Mouse (Mus musculus): ENCODE measurements around the gene Csmd2. TPM values are rescaled to one million over a fixed set of nuclear protein-coding genes. Genes with fewer than 3 reads are reported as not detected.

The Csmd2 gene
- polyA plus RNA-seq, 1 experiment from 2014 or later: 0.45 TPM

- Histone ChIP-seq H3K36me3 (ENCODE audit: control insufficient read depth, insufficient read depth, low read length) (no peaks in the 10 kb centered on the region), H3K27me3 (replicated peaks; ENCODE audit: control insufficient read depth, insufficient read depth, low read length) (no peaks in the 10 kb centered on the region), H3K4me2 (ENCODE audit: low read depth, low read length) (no peak overlapping the region), H3K4me3 (ENCODE audit: low read depth, low read length) (no peak overlapping the region), H3K4me1 (ENCODE audit: control insufficient read depth, insufficient read depth, low read length) (no peaks in the 10 kb centered on the region), H3K9ac (ENCODE audit: low read depth, low read length) (no peak overlapping the region), H3K9me3 (ENCODE audit: control insufficient read depth, low read length) (no peaks in the 10 kb centered on the region), H3K27ac (replicated peaks; ENCODE audit: low read depth, low read length) (no peak overlapping the region)
- WGBS: 80% methylated on average over 2 of the region's 2 CpGs
- no peak for ATAC-seq (ENCODE audit: low read depth)
- DNase-seq (ENCODE audit: low spot score): no peak
Measured at GRCm38 (mm10) chr4:128414741-128415140, 427.1 kb downstream of the Csmd2 start.

GRCm38 (mm10) chr4:128419988-128420617 is 432.4 kb downstream of the Csmd2 start:
- Histone ChIP-seq H3K27me3 (replicated peaks; ENCODE audit: control insufficient read depth, insufficient read depth, low read length) (no peaks in the 10 kb centered on the region), H3K36me3 (ENCODE audit: control insufficient read depth, insufficient read depth, low read length) (no peaks in the 10 kb centered on the region), H3K4me1 (ENCODE audit: control insufficient read depth, insufficient read depth, low read length) (no peaks in the 10 kb centered on the region), H3K4me2 (ENCODE audit: low read depth, low read length) (no peak overlapping the region), H3K4me3 (ENCODE audit: low read depth, low read length) (no peak overlapping the region), H3K27ac (replicated peaks; ENCODE audit: low read depth, low read length) (no peak overlapping the region), H3K9ac (ENCODE audit: low read depth, low read length) (no peak overlapping the region), H3K9me3 (ENCODE audit: control insufficient read depth, low read length) (no peaks in the 10 kb centered on the region)
- 80% methylated on average over 7 of the region's 7 CpGs for WGBS
- no peak for ATAC-seq (ENCODE audit: low read depth)
- DNase-seq (ENCODE audit: low spot score): no peak

GRCm38 (mm10) chr4:128422486-128422885 is 434.8 kb downstream of the Csmd2 start:
- Histone ChIP-seq H3K9me3 (ENCODE audit: control insufficient read depth, low read length) (no peaks in the 10 kb centered on the region), H3K27ac (replicated peaks; ENCODE audit: low read depth, low read length) (no peak overlapping the region), H3K36me3 (ENCODE audit: control insufficient read depth, insufficient read depth, low read length) (no peaks in the 10 kb centered on the region), H3K9ac (ENCODE audit: low read depth, low read length) (no peak overlapping the region), H3K4me1 (ENCODE audit: control insufficient read depth, insufficient read depth, low read length) (no peaks in the 10 kb centered on the region), H3K27me3 (replicated peaks; ENCODE audit: control insufficient read depth, insufficient read depth, low read length) (no peaks in the 10 kb centered on the region), H3K4me2 (ENCODE audit: low read depth, low read length) (no peak overlapping the region), H3K4me3 (ENCODE audit: low read depth, low read length) (no peak overlapping the region)
- 49% methylated on average over 4 of the region's 4 CpGs for WGBS
- peak; percentile 51 for DNase-seq (ENCODE audit: low spot score)
- ATAC-seq (ENCODE audit: low read depth): peak; percentile 30; the same call in 1 of the 2 replicates

GRCm38 (mm10) chr4:128425339-128425738 is 437.7 kb downstream of the Csmd2 start:
- H3K27me3 ChIP-seq (replicated peaks; ENCODE audit: control insufficient read depth, insufficient read depth, low read length): no peaks in the 10 kb centered on the region
- no peak overlapping the region for H3K4me3 ChIP-seq (ENCODE audit: low read depth, low read length)
- no peak overlapping the region for H3K4me2 ChIP-seq (ENCODE audit: low read depth, low read length)
- no peaks in the 10 kb centered on the region for H3K9me3 ChIP-seq (ENCODE audit: control insufficient read depth, low read length)
- H3K27ac ChIP-seq (replicated peaks; ENCODE audit: low read depth, low read length): no peak overlapping the region
- H3K9ac ChIP-seq (ENCODE audit: low read depth, low read length): no peak overlapping the region
- H3K4me1 ChIP-seq (ENCODE audit: control insufficient read depth, insufficient read depth, low read length): no peaks in the 10 kb centered on the region
- ATAC-seq (ENCODE audit: low read depth) (no peak), DNase-seq (ENCODE audit: low spot score) (no peak)
- no peaks in the 10 kb centered on the region for H3K36me3 ChIP-seq (ENCODE audit: control insufficient read depth, insufficient read depth, low read length)
- 47% methylated on average over 2 of the region's 2 CpGs for WGBS

GRCm38 (mm10) chr4:128427261-128428030 is 439.8 kb downstream of the Csmd2 start:
- no peak for ATAC-seq (ENCODE audit: low read depth)
- Histone ChIP-seq H3K4me2 (ENCODE audit: low read depth, low read length) (no peak overlapping the region), H3K9me3 (ENCODE audit: control insufficient read depth, low read length) (no peaks in the 10 kb centered on the region), H3K9ac (ENCODE audit: low read depth, low read length) (no peak overlapping the region), H3K27ac (replicated peaks; ENCODE audit: low read depth, low read length) (no peak overlapping the region), H3K27me3 (replicated peaks; ENCODE audit: control insufficient read depth, insufficient read depth, low read length) (no peaks in the 10 kb centered on the region), H3K36me3 (ENCODE audit: control insufficient read depth, insufficient read depth, low read length) (no peaks in the 10 kb centered on the region), H3K4me3 (ENCODE audit: low read depth, low read length) (no peak overlapping the region), H3K4me1 (ENCODE audit: control insufficient read depth, insufficient read depth, low read length) (no peaks in the 10 kb centered on the region)
- DNase-seq (ENCODE audit: low spot score): no peak
- 83% methylated on average over 14 of the region's 14 CpGs for WGBS

GRCm38 (mm10) chr4:128428303-128429107 is 440.8 kb downstream of the Csmd2 start:
- ATAC-seq (ENCODE audit: low read depth) (no peak), DNase-seq (ENCODE audit: low spot score) (no peak)
- WGBS: 77% methylated on average over 18 of the region's 18 CpGs
- Histone ChIP-seq H3K4me2 (ENCODE audit: low read depth, low read length) (no peak overlapping the region), H3K27me3 (replicated peaks; ENCODE audit: control insufficient read depth, insufficient read depth, low read length) (no peaks in the 10 kb centered on the region), H3K4me1 (ENCODE audit: control insufficient read depth, insufficient read depth, low read length) (no peaks in the 10 kb centered on the region), H3K9me3 (ENCODE audit: control insufficient read depth, low read length) (no peaks in the 10 kb centered on the region), H3K27ac (replicated peaks; ENCODE audit: low read depth, low read length) (no peak overlapping the region), H3K36me3 (ENCODE audit: control insufficient read depth, insufficient read depth, low read length) (no peaks in the 10 kb centered on the region), H3K9ac (ENCODE audit: low read depth, low read length) (no peak overlapping the region), H3K4me3 (ENCODE audit: low read depth, low read length) (no peak overlapping the region)

GRCm38 (mm10) chr4:128429591-128429990 is 441.9 kb downstream of the Csmd2 start:
- Histone ChIP-seq H3K4me3 (ENCODE audit: low read depth, low read length) (no peak overlapping the region), H3K9ac (ENCODE audit: low read depth, low read length) (no peak overlapping the region), H3K4me1 (ENCODE audit: control insufficient read depth, insufficient read depth, low read length) (no peaks in the 10 kb centered on the region), H3K27ac (replicated peaks; ENCODE audit: low read depth, low read length) (no peak overlapping the region), H3K36me3 (ENCODE audit: control insufficient read depth, insufficient read depth, low read length) (no peaks in the 10 kb centered on the region), H3K4me2 (ENCODE audit: low read depth, low read length) (no peak overlapping the region), H3K9me3 (ENCODE audit: control insufficient read depth, low read length) (no peaks in the 10 kb centered on the region), H3K27me3 (replicated peaks; ENCODE audit: control insufficient read depth, insufficient read depth, low read length) (no peaks in the 10 kb centered on the region)
- WGBS: 86% methylated on average over 8 of the region's 8 CpGs
- DNase-seq (ENCODE audit: low spot score) (no peak), ATAC-seq (ENCODE audit: low read depth) (no peak)

- no peak for DNase-seq (ENCODE audit: low spot score)
- no peak overlapping the region for H3K4me2 ChIP-seq (ENCODE audit: low read depth, low read length)
- H3K27me3 ChIP-seq (replicated peaks; ENCODE audit: control insufficient read depth, insufficient read depth, low read length): no peaks in the 10 kb centered on the region
- WGBS: 84% methylated on average over 6 of the region's 6 CpGs
- H3K9ac ChIP-seq (ENCODE audit: low read depth, low read length): no peak overlapping the region
- H3K4me1 ChIP-seq (ENCODE audit: control insufficient read depth, insufficient read depth, low read length): peaks cover 5% of the 10 kb centered on the region; the same call in 1 of the 2 replicates
- H3K9me3 ChIP-seq (ENCODE audit: control insufficient read depth, low read length): no peaks in the 10 kb centered on the region
- ATAC-seq (ENCODE audit: low read depth): no peak
- H3K36me3 ChIP-seq (ENCODE audit: control insufficient read depth, insufficient read depth, low read length): no peaks in the 10 kb centered on the region
- H3K27ac ChIP-seq (replicated peaks; ENCODE audit: low read depth, low read length): no peak overlapping the region
- no peak overlapping the region for H3K4me3 ChIP-seq (ENCODE audit: low read depth, low read length)
Measured at GRCm38 (mm10) chr4:128440550-128440949, 452.9 kb downstream of the Csmd2 start.

Measured in embryonic facial prominence, embryonic 14.5 days (tissue).